Mouse (Mus musculus) CH12.LX (cell line): ENCODE measurements around the gene 5330417H12Rik.

Experiments used
- CTCF ChIP-seq, 2 experiments: IDR thresholded peaks in 1 of 2; conservative IDR thresholded peaks in 1 of 2; 2 replicates each; pipeline ENCODE4 v1.5.1; 2011 to 2012; ENCODE audit warnings: low read depth in 2 of 2, low read length in 2 of 2, improper control_type of control experiment in 1 of 2, inconsistent platforms in 1 of 2, mild to moderate bottlenecking in 1 of 2, moderate library complexity in 1 of 2
- ELF1 ChIP-seq: IDR thresholded peaks from 2 replicates; pipeline ENCODE4 v1.6.1; 2014; ENCODE audit warnings: low read depth, mild to moderate bottlenecking, inconsistent platforms, low read length, improper control_type of control experiment
- EP300 ChIP-seq: IDR thresholded peaks from 2 replicates; pipeline ENCODE4 v1.6.1; 2011; ENCODE audit warnings: low read length, improper control_type of control experiment
- TCF12 ChIP-seq: IDR thresholded peaks from 2 replicates; pipeline ENCODE4 v1.6.1; 2014; ENCODE audit warnings: low read depth, mild to moderate bottlenecking, inconsistent platforms, low read length, improper control_type of control experiment

GRCm38 (mm10) chr7:107596753-107597152 is 28.2 kb downstream of the 5330417H12Rik start:
- no peak for TF ChIP-seq CTCF (conservative IDR thresholded peaks at IDR 0.05 in 1 of 2, IDR thresholded peaks at IDR 0.05 in 1 of 2; ENCODE audit: low read depth in 2 of 2, low read length in 2 of 2)
- TF ChIP-seq ELF1, result no peak
- no peak for TF ChIP-seq EP300
- no peak for TF ChIP-seq TCF12
